Mouse (Mus musculus): ENCODE data around the gene Guca2b.
"Not testable (repeated sequence)": the region's sequence is repeated elsewhere in the genome, so short reads cannot be mapped to it uniquely, and the experiment has no call there.

Gene Guca2b

DNA sequence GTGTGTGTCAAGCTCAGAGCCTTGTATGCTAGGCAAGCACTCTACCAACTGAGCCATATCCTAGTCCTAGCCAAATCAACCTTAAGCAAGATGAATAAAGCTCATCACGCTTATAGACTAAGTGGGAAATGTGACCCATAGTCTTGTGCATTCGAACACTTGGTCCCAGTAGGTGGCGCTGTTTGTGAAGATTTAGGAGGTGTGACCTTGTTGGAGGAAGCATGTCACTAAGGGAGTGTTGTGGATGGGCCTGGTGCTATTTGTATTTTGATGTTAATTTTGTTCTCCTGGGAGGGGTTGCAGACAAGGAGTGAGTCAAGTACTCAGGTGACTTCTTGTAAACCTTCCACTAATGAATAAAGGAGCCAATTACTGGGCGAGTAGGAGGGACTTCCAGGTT, 16.1 kb downstream of the Guca2b start:
- DNase-seq, result no peak

DNA sequence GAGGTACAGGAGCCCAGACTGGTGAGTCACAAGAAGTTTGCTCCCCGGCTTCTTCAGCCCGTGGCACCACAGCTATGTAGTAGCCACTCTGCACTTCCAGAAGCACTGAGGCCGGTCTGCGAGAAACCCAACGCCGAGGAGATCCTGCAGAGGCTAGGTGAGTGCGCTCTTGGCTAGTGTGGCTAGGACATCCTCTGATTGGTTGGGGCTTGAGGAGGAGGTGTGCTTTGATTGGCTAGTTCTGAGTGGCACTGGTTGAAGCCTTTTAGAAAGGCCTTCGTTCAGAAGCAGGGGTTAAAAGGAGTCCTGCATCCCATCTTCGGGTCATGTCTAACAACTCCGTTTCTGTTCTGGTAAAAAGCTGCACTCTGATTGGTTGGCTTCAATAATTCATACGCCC, 20.1 kb downstream of the Guca2b start:
- DNase-seq, result no peak

DNA sequence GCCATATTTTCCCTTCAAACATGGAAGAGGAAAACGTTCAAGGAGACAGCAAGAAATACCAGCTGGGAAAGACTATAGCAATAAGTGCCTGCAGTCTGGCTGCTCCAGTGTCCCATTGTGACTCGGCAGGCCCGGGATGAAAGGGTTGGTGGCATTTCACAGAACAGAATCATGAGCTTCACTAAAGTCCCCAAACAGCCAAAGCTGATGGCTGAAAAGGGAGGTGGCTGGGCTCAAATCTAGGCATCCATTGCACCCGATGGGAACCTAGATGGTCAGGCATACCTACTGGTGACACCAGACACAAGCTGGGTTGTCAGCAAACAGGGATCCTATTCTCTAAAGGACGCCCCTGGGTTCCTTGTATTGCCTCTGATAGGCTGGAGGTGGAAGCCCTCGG, 20.8 kb downstream of the Guca2b start:
- no peak for DNase-seq

DNA sequence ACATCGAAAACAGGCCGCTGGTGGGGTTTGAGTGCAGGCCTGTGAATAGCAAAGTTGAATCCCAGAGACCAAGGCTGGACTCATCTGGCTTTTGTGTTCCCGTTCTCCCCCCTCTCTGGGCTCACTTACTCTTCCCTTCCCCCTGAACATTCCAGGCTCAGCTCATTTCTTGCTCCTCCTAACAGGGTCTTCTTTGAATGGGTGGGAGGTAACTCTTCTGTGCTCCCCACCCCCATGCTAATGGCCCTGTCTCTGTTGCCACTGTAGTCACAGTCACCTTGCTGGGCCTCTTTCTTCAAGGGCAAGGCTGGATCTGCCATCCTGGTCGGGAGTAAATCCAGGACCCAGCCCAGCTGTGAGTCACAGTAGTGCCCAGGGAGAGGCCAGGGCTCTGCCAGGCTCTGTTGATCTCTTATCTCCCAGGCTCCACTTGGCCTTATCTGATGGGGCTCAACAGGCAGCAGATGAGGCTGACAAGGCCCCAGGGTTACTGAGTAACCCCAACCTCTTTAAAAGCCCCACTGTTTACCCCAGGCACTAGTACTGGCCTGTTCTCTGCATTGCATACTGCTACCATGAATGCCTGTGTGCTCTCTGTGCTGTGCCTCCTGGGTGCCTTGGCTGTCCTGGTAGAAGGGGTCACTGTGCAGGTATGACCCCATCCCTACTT, 21.4 kb downstream of the Guca2b start, which contains the start of gene Guca2a:
Gene Guca2a (plus strand): TSS at position 529 of the 670 bp plus-strand sequence.
- no peak for DNase-seq

DNA sequence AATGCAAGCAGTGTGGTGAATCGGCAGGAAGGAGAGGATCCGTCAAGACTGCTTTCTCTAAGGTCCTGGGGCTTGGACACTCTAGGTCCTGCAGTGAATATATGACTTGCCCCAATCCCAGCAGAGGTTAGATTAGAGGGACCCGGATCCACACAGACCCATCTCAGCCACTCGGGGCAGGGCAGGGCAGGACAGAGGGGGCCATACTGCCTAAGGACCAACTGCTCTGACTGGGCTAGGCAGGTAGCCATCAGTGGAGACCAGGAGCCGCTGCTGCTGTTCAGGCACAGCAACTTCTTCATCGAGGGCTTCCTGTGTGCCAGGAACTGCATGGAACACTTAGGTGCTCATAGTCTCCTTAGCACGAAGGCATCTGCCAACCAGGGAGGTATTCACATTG, 22.0 kb downstream of the Guca2b start:
- no peak for DNase-seq

DNA sequence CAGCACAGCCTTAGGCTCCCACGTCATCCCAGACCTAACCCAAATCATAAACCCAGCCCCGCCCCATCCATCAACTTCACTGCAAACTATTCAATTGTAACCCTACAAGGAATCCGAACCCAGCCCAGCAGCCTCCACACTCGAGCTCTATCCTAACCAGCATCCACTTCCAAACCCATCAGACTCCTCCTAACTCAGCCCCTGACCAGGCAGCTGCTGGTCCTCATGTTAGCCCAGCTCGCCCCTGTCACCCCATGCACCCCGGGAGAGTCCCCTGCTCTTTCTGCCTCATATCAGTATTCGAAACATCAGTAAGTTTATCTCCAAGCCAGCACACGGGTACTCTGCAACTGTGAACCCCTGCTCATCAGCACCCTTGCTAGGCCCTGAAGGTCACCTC, 23.1 kb downstream of the Guca2b start:
- DNase-seq, result no peak

DNA sequence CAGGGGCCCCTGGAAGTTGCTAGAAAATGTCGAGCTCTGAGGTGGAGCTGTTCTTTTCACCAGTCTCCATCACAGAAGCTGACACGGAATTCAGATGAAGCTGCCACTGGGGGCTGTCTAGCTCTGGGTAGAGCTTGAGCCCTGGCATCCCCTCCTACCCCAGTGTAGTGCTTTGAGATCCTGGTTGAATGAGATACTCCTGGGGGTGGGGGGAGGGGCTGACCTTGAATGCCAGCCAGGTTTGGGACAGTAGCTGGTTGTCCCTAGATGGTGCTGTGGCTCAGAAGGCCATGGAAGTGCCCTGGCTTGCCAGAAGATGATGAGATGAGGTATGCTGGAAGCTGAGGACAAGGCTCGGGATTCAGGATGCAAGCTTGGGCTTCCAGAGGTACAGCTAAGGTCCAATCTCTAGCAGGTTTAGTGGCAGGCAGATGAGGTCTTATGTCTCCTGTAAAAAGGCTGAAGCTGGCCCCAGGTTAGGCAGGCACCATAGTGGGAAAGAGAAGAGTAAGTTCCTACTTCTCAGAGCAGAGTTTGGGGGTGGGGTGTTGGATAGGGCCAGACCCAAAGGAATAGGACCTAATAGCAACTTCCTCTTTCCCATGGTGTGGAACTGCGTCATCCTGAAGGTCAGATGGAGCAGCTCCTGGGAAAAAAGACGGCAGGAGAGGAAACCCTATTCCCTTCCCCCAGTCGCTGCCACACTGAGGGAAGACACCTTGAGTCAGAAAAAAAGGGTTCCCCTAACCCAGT, 23.7 kb downstream of the Guca2b start:
- no peak for DNase-seq

DNA sequence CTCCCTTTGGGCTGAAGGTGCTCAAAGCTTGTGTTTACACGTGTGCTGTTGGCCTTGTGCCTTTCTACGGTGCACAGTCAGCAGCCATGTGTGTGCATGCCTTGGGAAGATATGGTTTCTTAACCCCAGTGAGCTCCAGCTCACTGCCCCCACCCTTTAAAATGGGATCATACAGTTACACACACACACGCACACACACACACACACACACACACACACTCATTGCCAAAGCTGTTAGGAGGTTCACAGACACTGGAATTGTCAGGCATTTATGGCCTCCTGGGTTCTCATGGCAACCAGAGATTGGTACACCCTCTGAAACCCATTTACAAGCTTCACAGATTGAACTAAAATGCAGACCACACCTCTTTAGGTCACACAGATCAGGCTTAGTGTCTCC, 24.8 kb downstream of the Guca2b start:
- DNase-seq, result no peak

DNA sequence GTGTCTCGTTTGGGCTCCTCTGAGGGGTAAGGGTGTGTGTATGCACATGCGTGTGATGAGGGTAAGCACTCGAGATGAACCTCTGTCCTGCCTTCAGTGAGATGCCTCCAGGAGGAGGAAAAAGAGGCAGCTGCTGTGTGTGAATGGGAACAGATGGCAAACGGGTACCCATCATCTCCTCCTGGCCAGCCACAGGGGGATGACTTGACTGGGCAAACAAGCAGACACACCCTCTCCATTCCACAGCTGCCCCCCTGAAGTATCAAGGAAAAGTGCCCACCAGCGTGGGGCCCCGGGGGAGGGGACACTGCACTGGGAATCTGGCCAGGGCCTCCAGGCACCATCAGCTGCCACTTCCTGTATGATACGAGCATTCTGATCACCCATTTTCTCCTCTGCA, 25.4 kb downstream of the Guca2b start:
- no peak for DNase-seq

DNA sequence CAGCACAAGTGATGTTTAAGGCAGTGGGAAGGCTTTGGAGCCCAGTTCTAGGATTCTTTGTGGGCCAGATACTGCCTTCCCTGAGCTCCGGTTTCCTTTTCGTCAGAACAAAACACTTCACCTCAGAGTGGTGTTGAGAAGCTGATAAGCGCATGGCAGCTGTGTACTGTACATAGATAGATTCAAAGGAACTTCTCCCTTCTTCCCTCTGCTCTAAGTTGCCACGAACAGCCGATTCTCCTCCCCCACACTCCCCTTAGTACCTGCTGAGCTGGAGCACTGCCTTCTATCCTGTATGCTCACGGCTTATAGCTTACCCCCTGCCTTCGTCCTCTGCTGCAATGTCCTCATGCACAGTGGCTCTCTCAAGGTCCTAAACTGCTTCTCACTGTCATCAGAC, 26.0 kb downstream of the Guca2b start:
- DNase-seq, result no peak

DNA sequence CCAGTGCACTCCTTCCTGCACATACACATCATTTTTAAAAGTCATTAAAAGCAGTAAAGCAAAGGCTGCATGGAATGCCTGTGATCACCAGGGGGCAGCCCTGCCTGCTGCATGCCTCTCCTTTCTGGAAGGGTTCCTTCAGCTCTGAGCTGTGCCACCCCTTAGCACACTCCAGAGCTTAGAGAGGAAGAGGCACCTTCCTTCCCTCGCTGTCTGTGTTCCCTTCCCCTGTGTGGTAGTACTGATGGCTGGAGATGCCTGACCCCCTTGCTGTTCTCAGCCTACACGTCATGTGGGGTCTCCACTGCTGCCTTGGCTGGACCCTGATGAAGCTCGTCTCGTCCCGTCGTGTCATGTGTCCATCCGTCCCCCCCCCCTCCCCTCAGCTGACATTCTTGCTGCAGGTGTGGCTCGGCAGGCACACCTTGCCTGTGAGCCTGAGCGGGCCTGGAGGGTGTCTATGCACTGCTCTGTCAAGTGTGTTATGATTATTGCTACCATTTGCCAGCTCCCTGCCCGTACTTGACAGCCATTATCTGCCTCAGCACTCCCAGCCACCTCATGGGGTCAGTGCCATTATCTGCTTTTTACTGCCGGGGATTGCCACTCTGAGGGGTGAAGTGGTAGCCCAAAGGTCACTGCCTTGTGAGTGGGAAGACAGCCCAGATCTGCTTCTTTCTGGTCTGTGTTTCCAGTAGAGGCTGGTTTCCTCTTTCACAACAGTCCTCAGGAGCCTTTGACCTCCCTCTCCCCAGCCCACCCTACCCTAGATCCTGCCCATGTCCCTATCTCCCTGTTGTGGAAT, 27.4 kb downstream of the Guca2b start:
- peak; percentile 57 for DNase-seq

DNA sequence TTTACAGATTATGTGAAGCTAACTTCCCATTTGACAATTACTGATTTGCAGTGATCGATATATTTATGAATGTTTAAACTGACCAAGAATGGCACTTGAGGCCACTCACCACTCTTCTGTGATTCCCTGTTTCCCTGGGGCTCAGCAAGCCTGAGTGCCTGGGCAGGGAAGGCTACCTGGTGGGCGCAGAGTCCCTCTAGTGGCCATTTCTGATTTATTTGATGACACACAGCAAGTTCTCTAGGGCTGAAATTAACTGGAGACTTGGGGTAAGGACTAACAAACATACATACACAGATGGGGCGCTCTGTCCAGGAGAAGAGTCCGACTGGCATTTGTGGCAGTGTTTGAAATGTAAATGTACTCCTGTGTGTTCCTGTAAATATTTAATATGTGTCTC, 30.4 kb downstream of the Guca2b start:
- DNase-seq, result not testable (repeated sequence)

DNA sequence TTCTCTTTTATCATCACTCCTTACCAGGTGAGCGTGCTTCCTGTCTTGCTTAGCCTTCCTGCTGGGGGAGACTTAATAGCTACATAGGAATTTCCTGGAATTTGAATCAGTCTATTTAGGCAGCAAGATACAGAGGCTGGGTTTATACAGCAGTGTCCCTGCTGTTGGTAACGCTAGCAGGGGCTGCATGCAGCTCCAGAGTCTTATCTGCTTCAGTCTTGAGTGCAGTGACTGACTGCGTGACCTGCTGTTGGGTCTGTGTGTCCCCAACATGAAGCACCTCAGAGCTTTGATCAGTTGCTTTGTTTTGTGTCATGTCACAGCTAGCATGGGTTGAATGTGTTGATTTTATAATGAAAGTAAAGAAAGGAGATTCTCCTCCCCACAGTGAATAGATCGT, 31.4 kb downstream of the Guca2b start:
- DNase-seq, result no peak

DNA sequence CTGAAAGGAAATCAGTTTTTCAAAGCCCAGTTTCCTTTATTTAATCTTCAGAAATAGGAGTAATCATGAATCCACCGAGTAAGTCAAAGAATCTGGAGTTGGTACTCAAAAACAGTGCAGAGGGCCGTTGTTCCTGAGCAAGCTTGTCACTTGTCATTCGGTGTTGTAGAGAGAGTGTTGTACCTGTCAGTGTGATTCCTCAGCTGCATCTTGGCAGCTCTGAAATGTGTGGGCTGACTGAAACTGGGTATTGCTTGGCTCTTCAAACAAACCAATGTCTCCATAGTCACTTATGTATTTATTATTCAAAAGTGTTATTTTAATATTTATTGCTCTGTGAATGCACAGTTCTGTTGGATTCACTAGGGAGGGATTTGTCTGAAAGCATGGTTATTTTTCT, 31.9 kb downstream of the Guca2b start:
- DNase-seq, result no peak

DNA sequence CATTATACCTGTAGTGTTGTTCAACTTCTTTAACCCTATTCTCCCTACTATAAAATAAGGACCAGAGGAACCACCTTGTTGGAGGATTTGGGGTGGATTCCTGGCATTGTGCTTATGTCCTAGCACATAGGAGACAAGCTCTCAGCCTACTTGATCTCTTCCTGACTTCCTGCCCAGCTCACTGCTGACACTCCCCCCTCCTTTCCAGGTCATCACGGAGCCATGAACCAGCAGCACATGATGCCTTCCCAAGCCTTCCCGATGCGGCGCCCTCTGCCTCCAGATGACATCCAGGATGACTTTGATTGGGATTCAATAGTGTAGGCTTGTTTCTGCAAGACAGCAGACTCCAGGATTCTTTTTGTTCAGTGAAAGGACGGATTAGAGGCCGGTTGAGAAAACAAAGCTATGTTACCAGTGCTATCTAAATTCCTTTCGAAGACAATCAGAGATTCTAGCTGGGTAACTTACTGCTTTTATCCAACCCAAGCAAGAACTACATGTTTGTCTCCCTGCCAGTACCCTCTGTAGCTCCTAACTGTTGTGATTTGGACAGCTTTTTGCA, 32.6 kb downstream of the Guca2b start:
- no peak for DNase-seq

DNA sequence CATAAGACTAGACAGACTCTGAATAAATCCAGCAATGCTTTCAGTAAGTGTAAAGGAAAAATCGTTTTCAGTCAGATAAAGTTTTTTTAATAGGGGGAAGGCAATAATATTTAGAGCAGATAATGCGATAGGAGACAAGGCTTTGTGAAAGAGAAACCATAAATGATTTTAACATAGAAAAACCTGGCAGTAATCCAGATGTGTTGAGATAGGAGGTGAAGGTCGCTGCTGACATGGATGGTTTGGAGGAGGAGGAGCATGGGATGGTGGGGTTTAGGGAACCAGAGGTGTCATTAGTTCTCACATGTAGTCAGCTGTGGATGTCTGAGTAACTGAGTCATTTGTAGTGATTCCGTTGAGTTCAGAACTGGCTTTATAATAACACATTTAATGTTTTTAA, 44.0 kb downstream of the Guca2b start:
- DNase-seq, result no peak

DNA sequence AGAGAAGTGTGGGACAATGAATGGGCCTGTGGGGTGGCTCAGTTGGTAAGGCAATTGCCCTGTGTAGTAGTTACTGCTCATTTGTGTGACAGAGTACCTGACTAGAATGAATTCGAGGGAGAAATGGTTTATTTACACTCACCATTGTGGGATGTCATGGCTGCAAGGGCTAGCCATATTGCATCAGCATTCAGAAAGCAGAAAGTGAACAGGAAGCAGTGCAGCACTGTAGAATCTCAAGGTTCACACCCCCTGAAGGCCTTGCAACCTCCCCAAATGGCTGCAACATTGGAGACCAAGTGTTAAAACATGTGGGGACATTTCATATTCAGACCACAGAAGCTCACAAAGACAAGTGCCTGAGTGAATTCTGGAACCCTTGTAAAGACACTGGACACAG, 44.7 kb downstream of the Guca2b start:
- no peak for DNase-seq

DNA sequence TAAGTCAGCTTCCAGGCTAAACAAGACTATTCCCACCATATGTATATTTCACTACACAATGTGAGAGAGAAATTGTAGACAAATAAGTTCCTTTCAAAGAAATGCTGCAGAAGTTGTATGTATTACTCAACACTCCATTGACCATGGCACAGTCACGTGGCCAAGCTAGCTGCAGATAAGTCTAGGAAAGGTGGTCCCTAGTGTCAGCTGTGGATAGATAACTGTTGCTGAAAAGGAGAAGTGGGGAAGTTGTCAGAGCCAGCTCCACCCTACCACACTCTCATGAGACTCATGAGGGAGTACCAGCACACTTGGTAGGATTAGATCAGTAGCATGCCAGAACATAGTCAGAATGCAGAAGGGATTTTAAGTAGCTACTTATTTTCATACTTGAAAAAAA, 49.3 kb downstream of the Guca2b start:
- DNase-seq, result no peak

Measured in right cerebral cortex, postnatal 25 days (tissue).